Mouse (Mus musculus): ENCODE measurements around the gene St3gal5.

- TF ChIP-seq GATA1 (IDR thresholded peaks at IDR 0.05; ENCODE audit: borderline replicate concordance, low read length) (no peak), FLI1 (IDR thresholded peaks at IDR 0.05; ENCODE audit: low read length) (no peak)
These were observed 82.4 kb downstream of the St3gal5 start for GRCm38 (mm10) chr6:72179562-72180502.

All from megakaryocyte, embryonic 14.5 days (primary cell).